Mouse (Mus musculus): ENCODE measurements around the gene Zfp324. TPM values are rescaled to one million over a fixed set of nuclear protein-coding genes. Genes with fewer than 3 reads are reported as not detected.
"Not testable (repeated sequence)": the region's sequence is repeated elsewhere in the genome, so short reads cannot be mapped to it uniquely, and the experiment has no call there.

The Zfp324 gene
- polyA plus RNA-seq (2015; fragmentation: Nextera tagmentation; extraction: Ambion mirVana): 10.9 and 11.0 TPM in 2 replicates

- Histone ChIP-seq H3K4me3 (peak within 1 kb of the TSS; percentile 91), H3K27ac (peak within 1 kb of the TSS; percentile 94), H3K36me3 (peaks cover 22% of the 10 kb centered on the region), H3K27me3 (no peaks in the 10 kb centered on the region), H3K4me2 (peak within 1 kb of the TSS; percentile 93), H3K9me3 (no peaks in the 10 kb centered on the region), H3K4me1 (peaks cover 29% of the 10 kb centered on the region), H3K9ac (peak within 1 kb of the TSS; percentile 94)
- ATAC-seq (ENCODE audit: borderline replicate concordance, extremely low read depth, low FRiP score, low TSS enrichment): peak; percentile 92
- WGBS: under 1% methylated on average over 23 of the region's 23 CpGs
These were observed at the start of gene Zfp324 for GRCm38 (mm10) chr7:12965678-12966091. TSS of gene Zfp324 (plus strand) at chr7:12965838.

- peaks cover 17% of the 10 kb centered on the region for H3K4me1 ChIP-seq
- WGBS: 80% methylated on average over 7 of the region's 8 CpGs
- H3K27me3 ChIP-seq; H3K4me2 ChIP-seq; H3K27ac ChIP-seq; H3K9ac ChIP-seq; H3K4me3 ChIP-seq; H3K9me3 ChIP-seq; ATAC-seq (ENCODE audit: borderline replicate concordance, extremely low read depth, low FRiP score, low TSS enrichment): not testable (repeated sequence)
- peaks cover 21% of the 10 kb centered on the region for H3K36me3 ChIP-seq
These were observed 45.1 kb upstream of the Zfp324 start for GRCm38 (mm10) chr7:12920495-12920894.

GRCm38 (mm10) chr7:12921318-12921704 is 44.3 kb upstream of the Zfp324 start:
- no peaks in the 10 kb centered on the region for H3K9me3 ChIP-seq
- 0% methylated on average over 3 of the region's 3 CpGs for WGBS

GRCm38 (mm10) chr7:12921705-12922465 is 43.8 kb upstream of the Zfp324 start, which contains the start of gene Rps5:
TSS of gene Rps5 (plus strand) at chr7:12922290.
- peak within 1 kb of the TSS; percentile 96 for H3K27ac ChIP-seq
- H3K4me3 ChIP-seq: peak within 1 kb of the TSS; percentile 71
- peak within 1 kb of the TSS; percentile 82 for H3K4me2 ChIP-seq
- peaks cover 35% of the 10 kb centered on the region for H3K36me3 ChIP-seq
- H3K9ac ChIP-seq: peak within 1 kb of the TSS; percentile 85
- H3K9me3 ChIP-seq: no peaks in the 10 kb centered on the region
- H3K4me1 ChIP-seq: peaks cover 20% of the 10 kb centered on the region
- H3K27me3 ChIP-seq: no peaks in the 10 kb centered on the region
- WGBS: under 1% methylated on average over 55 of the region's 55 CpGs
- ATAC-seq (ENCODE audit: borderline replicate concordance, extremely low read depth, low FRiP score, low TSS enrichment): peak; percentile 98

More at GRCm38 (mm10) chr7:12921318-12921704, 44.3 kb upstream of the Zfp324 start:
- peak overlapping the region; percentile 85 for H3K9ac ChIP-seq
- H3K4me2 ChIP-seq: peak overlapping the region; percentile 82
- H3K4me1 ChIP-seq: peaks cover 17% of the 10 kb centered on the region
- H3K27ac ChIP-seq: peak overlapping the region; percentile 96
- H3K27me3 ChIP-seq: no peaks in the 10 kb centered on the region
- peak overlapping the region; percentile 71 for H3K4me3 ChIP-seq
- H3K36me3 ChIP-seq: peaks cover 30% of the 10 kb centered on the region
- ATAC-seq (ENCODE audit: borderline replicate concordance, extremely low read depth, low FRiP score, low TSS enrichment): peak; percentile 21; the same call in 1 of the 2 replicates

- Histone ChIP-seq H3K9ac (peak overlapping the region; percentile 75), H3K4me3 (peak overlapping the region; percentile 71), H3K4me1 (peaks cover 29% of the 10 kb centered on the region), H3K9me3 (no peaks in the 10 kb centered on the region), H3K27ac (no peak overlapping the region), H3K36me3 (peaks cover 38% of the 10 kb centered on the region), H3K27me3 (no peaks in the 10 kb centered on the region), H3K4me2 (peak overlapping the region; percentile 80)
- no peak for ATAC-seq (ENCODE audit: borderline replicate concordance, extremely low read depth, low FRiP score, low TSS enrichment)
- 2% methylated on average over 8 of the region's 8 CpGs for WGBS
These were observed 42.9 kb upstream of the Zfp324 start for GRCm38 (mm10) chr7:12922729-12923128.

- H3K9me3 ChIP-seq: no peaks in the 10 kb centered on the region
- H3K27ac ChIP-seq: no peak overlapping the region
- ATAC-seq (ENCODE audit: borderline replicate concordance, extremely low read depth, low FRiP score, low TSS enrichment): no peak
- H3K9ac ChIP-seq: no peak overlapping the region
- no peak overlapping the region for H3K4me3 ChIP-seq
- no peak overlapping the region for H3K4me2 ChIP-seq
- H3K27me3 ChIP-seq: no peaks in the 10 kb centered on the region
- H3K36me3 ChIP-seq: peaks cover 38% of the 10 kb centered on the region
- peaks cover 35% of the 10 kb centered on the region for H3K4me1 ChIP-seq
- WGBS: 76% methylated on average over 7 of the region's 7 CpGs
These were observed 39.3 kb upstream of the Zfp324 start for GRCm38 (mm10) chr7:12926316-12926715.

- peaks cover 38% of the 10 kb centered on the region for H3K36me3 ChIP-seq
- no peaks in the 10 kb centered on the region for H3K9me3 ChIP-seq
- peaks cover 35% of the 10 kb centered on the region for H3K4me1 ChIP-seq
- H3K4me3 ChIP-seq: peak within 1 kb of the TSS; percentile 36
- peak; percentile 25; the same call in 1 of the 2 replicates for ATAC-seq (ENCODE audit: borderline replicate concordance, extremely low read depth, low FRiP score, low TSS enrichment)
- H3K27ac ChIP-seq: no peak within 1 kb of the TSS
- H3K27me3 ChIP-seq: no peaks in the 10 kb centered on the region
- peak within 1 kb of the TSS; percentile 84 for H3K4me2 ChIP-seq
- WGBS: 15% methylated on average over 8 of the region's 8 CpGs
- peak within 1 kb of the TSS; percentile 39 for H3K9ac ChIP-seq
These were observed 38.4 kb upstream of the Zfp324 start, which contains the start of gene Rnf225 for GRCm38 (mm10) chr7:12927191-12927680. TSS of gene Rnf225 (plus strand) at chr7:12927416.

GRCm38 (mm10) chr7:12927693-12928589 is 37.7 kb upstream of the Zfp324 start:
- Histone ChIP-seq H3K4me3 (peak overlapping the region; percentile 36), H3K4me2 (peak overlapping the region; percentile 84), H3K4me1 (peaks cover 33% of the 10 kb centered on the region), H3K27ac (no peak overlapping the region), H3K9me3 (no peaks in the 10 kb centered on the region), H3K9ac (peak overlapping the region; percentile 39), H3K36me3 (peaks cover 38% of the 10 kb centered on the region), H3K27me3 (no peaks in the 10 kb centered on the region)
- 3% methylated on average over 58 of the region's 65 CpGs for WGBS
- peak; percentile 62 for ATAC-seq (ENCODE audit: borderline replicate concordance, extremely low read depth, low FRiP score, low TSS enrichment)

GRCm38 (mm10) chr7:12933615-12934140 is 32.0 kb upstream of the Zfp324 start:
- H3K4me1 ChIP-seq: no peaks in the 10 kb centered on the region
- no peak for ATAC-seq (ENCODE audit: borderline replicate concordance, extremely low read depth, low FRiP score, low TSS enrichment)
- H3K36me3 ChIP-seq: no peaks in the 10 kb centered on the region
- H3K27me3 ChIP-seq: no peaks in the 10 kb centered on the region
- H3K9me3 ChIP-seq: no peaks in the 10 kb centered on the region
- no peak overlapping the region for H3K27ac ChIP-seq
- no peak overlapping the region for H3K9ac ChIP-seq
- H3K4me3 ChIP-seq: no peak overlapping the region
- H3K4me2 ChIP-seq: no peak overlapping the region
- 80% methylated on average over 4 of the region's 4 CpGs for WGBS

- H3K9ac ChIP-seq: no peak overlapping the region
- H3K27ac ChIP-seq: no peak overlapping the region
- 63% methylated on average over 3 of the region's 3 CpGs for WGBS
These were observed 30.8 kb upstream of the Zfp324 start for GRCm38 (mm10) chr7:12934808-12935207.

GRCm38 (mm10) chr7:12937254-12937803 is 28.3 kb upstream of the Zfp324 start:
- H3K36me3 ChIP-seq; H3K4me2 ChIP-seq; H3K4me3 ChIP-seq; H3K27ac ChIP-seq; H3K9me3 ChIP-seq; H3K9ac ChIP-seq; H3K4me1 ChIP-seq; ATAC-seq (ENCODE audit: borderline replicate concordance, extremely low read depth, low FRiP score, low TSS enrichment); H3K27me3 ChIP-seq: not testable (repeated sequence)
- 83% methylated on average over 4 of the region's 4 CpGs for WGBS

More at GRCm38 (mm10) chr7:12934808-12935207, 30.8 kb upstream of the Zfp324 start:
- no peaks in the 10 kb centered on the region for H3K36me3 ChIP-seq
- no peaks in the 10 kb centered on the region for H3K9me3 ChIP-seq
- H3K4me2 ChIP-seq: no peak overlapping the region
- no peaks in the 10 kb centered on the region for H3K27me3 ChIP-seq
- no peaks in the 10 kb centered on the region for H3K4me1 ChIP-seq
- no peak overlapping the region for H3K4me3 ChIP-seq
- no peak for ATAC-seq (ENCODE audit: borderline replicate concordance, extremely low read depth, low FRiP score, low TSS enrichment)

Measured in lung, embryonic 15.5 days (tissue).